Mouse (Mus musculus) lung, adult 2 months (tissue): ENCODE data around the gene Ebf3. TPM values are rescaled to one million over a fixed set of nuclear protein-coding genes. Genes with fewer than 3 reads are reported as not detected.

Experiments used
- DNase-seq: peaks from one replicate; pipeline ENCODE4 v3.0.0; 2022
- H3K4me1 ChIP-seq: fragments of 200-500 bp; 2 replicates; pipeline ENCODE4 v1.6.1; 2011; ENCODE audit warnings: low read length; ENCODE audit not compliant: control insufficient read depth, insufficient read depth
- H3K4me3 ChIP-seq: fragments of 200-500 bp; replicated peaks from 2 replicates; pipeline ENCODE3; 2011; ENCODE audit warnings: low read depth, mild to moderate bottlenecking, control low read depth, low read length; ENCODE audit errors: extremely low read depth
- CTCF ChIP-seq: fragments of 200-500 bp; IDR thresholded peaks from 2 replicates; pipeline ENCODE4 v1.5.1; 2011; ENCODE audit warnings: mild to moderate bottlenecking, low read length, control low read depth; ENCODE audit not compliant: insufficient read depth
- POLR2A ChIP-seq: fragments of 200-500 bp; IDR thresholded peaks from 2 replicates; pipeline ENCODE4 v1.6.1; 2011; ENCODE audit warnings: low read depth, mild to moderate bottlenecking, control low read depth, low read length, borderline replicate concordance; ENCODE audit errors: extremely low read depth
- WGBS: fragments of 180-500 bp; shearing (Covaris S2); methylation state at CpG from one replicate; pipeline ENCODE4 v1.1.7; 2018; 5-methylcytosine and 5-hydroxymethylcytosine counted together
- polyA plus RNA-seq: library from polyadenylated mRNA; depleted of rRNA; stranded (reverse); fragments of >200 nt; gene quantifications from 2 replicates; pipeline ENCODE4 v1.2.3, GENCODE M21; 2012; rRNA removed

Ebf3 gene
- 0.83 and 0.84 TPM in 2 replicates for polyA plus RNA-seq

DNA sequence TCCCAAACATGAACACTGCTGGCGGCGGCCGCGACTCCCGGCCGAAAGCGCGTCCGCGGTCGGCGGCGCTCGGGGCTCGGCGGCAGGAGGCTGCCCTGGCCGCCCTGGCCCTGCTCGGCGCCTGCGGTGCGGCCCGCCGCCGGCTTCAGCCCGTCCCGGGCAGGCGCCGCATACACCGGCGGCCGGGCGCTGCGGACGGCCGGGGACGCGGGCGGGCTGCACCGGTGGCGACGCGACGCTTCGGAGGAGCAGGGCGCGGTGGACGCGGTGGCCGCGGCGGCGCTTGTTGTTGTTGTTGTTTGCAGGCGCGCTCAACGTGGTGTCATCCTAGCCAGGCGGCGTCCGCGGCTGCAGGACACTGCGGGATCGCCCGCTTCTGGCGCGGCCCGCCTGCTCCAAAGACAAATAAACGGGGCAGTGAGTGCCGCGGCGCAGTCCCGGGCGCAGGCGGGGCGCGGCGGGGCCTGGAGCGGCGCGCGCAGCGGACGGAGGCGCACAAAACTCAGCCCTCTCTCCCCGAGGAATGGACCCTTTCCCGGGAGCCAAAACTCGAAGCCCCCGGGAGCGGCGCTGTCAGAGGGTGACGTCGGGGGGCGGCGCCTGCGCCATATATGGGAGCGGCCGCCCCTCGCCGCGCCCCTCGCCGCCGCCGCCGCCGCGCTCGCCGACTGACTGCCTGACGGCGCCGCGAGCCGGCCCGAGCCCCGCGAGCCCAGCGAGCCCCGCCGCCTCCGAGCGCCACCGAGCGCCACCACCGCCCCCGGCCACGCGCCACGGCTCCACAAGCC lies at the start of gene Ebf3:
Gene Ebf3 (minus strand): TSS at position 542 of the 788 bp plus-strand sequence.
- under 1% methylated on average over 127 of the region's 127 CpGs for WGBS

DNA sequence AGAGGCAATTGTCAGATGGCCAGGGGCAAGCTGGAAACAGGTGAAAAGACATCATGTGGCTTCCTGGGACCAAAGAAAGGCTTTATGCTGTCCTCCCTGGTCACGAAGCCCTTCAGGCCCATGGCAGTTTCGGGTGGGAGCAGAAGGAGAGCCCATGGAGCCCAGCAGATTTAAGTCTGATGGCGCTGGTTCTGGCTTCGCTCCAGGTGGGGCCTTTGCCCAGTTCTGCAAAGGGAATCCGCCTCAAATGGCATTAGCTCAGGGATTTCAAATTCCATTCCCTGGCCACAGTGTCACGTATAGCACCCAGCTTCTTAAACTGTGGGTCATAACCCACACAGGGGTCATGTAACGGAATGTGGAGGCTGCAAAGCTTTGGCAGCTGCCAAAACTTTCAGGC lies 32.6 kb upstream of the Ebf3 start:
- no peak for TF ChIP-seq CTCF
- TF ChIP-seq POLR2A, result no peak
- DNase-seq, result no peak
- no peaks in the 10 kb centered on the region for H3K4me1 ChIP-seq
- no peak overlapping the region for H3K4me3 ChIP-seq
- WGBS, result 62% methylated on average over 7 of the region's 7 CpGs

More for the DNA sequence above, at the start of gene Ebf3:
- no peak for TF ChIP-seq POLR2A
- TF ChIP-seq CTCF, result no peak
- DNase-seq, result peak; percentile 71
- H3K4me1 ChIP-seq, result peaks cover 8% of the 10 kb centered on the region
- peak within 1 kb of the TSS; percentile 44 for H3K4me3 ChIP-seq

DNA sequence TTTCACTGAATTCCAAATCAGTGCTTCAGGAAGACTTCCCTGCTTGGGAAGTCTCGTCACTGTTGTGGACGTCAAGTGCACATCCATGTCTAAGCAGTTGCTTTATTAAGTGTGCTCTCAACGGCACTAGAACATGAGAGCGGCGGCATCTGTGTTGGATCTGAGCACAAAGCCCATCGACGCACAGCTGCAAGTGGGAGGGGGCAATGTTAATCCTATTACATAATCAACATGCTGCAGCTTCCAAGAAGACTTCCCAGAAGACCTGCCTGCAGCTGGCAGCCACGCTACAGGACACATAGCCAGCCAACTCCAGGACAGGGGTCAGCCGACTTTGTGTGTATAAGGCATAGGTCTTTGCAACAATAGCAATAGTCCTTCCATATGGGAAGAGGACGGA lies 31.8 kb upstream of the Ebf3 start:
- no peak for DNase-seq

DNA sequence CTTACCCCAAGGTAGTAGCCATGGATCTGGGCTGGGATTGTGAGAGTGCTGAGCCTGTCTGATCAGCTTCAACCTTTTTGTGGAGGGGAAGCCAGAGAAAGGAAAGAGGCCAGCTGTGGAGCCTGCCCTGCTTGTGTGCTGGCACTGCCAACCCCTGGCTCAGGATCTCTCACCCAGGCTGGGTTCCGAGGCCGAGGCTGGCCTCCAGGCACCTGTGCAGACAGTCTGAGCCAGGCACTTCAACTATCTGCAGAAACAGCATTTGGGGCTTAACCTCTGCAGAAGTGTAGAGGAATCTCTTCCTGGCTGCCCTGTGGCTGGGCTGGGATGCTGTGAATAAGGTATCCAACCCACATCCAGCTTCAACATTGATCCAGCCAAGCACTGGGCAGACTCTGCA lies 19.7 kb upstream of the Ebf3 start:
- Histone ChIP-seq H3K4me1 (no peaks in the 10 kb centered on the region), H3K4me3 (no peak overlapping the region)
- TF ChIP-seq CTCF, result no peak
- no peak for TF ChIP-seq POLR2A
- no peak for DNase-seq
- WGBS, result 80% methylated on average over 2 of the region's 2 CpGs

More for the DNA sequence above, 31.8 kb upstream of the Ebf3 start:
- TF ChIP-seq POLR2A, result no peak
- TF ChIP-seq CTCF, result no peak
- 52% methylated on average over 10 of the region's 10 CpGs for WGBS
- H3K4me1 ChIP-seq, result no peaks in the 10 kb centered on the region
- no peak overlapping the region for H3K4me3 ChIP-seq

DNA sequence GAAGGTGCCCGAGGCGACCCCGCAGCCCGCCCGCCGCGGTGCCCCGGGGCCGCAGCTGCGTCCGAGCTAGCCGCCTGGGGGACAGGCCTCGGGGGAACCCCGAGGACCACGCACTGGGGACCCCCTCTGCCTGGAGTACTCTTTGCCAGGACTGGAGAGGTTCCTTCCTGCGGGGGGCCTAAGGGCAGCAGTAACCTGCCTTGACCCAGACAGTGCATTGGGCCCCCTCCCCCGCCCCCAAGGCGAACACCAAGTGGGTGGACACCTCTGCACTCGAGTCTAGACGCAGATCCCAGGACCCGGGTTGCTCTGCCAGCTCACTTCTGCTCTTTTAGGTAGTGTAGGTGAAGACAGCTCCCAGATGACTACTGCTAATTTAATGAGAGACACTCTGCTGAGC lies 8.7 kb upstream of the Ebf3 start:
- H3K4me1 ChIP-seq, result no peaks in the 10 kb centered on the region
- TF ChIP-seq POLR2A, result no peak
- no peak for TF ChIP-seq CTCF
- 4% methylated on average over 21 of the region's 21 CpGs for WGBS
- H3K4me3 ChIP-seq, result no peak overlapping the region
- DNase-seq, result no peak

- WGBS, result 2% methylated on average over 71 of the region's 72 CpGs
- TF ChIP-seq CTCF (no peak), POLR2A (no peak)
- Histone ChIP-seq H3K4me3 (no peak overlapping the region), H3K4me1 (no peaks in the 10 kb centered on the region)
- no peak for DNase-seq
Measured at GRCm38 (mm10) chr7:137321961-137322784, 7.9 kb upstream of the Ebf3 start.

- WGBS, result 2% methylated on average over 52 of the region's 52 CpGs
- Histone ChIP-seq H3K4me1 (no peaks in the 10 kb centered on the region), H3K4me3 (no peak overlapping the region)
- TF ChIP-seq POLR2A (no peak), CTCF (peak; percentile 17; the same call in 1 of the 2 replicates)
- DNase-seq, result no peak
Measured at GRCm38 (mm10) chr7:137321141-137321813, 7.0 kb upstream of the Ebf3 start.

GRCm38 (mm10) chr7:137320320-137320719 lies 6.1 kb upstream of the Ebf3 start:
- 12% methylated on average over 11 of the region's 11 CpGs for WGBS
- Histone ChIP-seq H3K4me1 (no peaks in the 10 kb centered on the region), H3K4me3 (no peak overlapping the region)
- DNase-seq, result no peak
- TF ChIP-seq CTCF (no peak), POLR2A (no peak)

DNA sequence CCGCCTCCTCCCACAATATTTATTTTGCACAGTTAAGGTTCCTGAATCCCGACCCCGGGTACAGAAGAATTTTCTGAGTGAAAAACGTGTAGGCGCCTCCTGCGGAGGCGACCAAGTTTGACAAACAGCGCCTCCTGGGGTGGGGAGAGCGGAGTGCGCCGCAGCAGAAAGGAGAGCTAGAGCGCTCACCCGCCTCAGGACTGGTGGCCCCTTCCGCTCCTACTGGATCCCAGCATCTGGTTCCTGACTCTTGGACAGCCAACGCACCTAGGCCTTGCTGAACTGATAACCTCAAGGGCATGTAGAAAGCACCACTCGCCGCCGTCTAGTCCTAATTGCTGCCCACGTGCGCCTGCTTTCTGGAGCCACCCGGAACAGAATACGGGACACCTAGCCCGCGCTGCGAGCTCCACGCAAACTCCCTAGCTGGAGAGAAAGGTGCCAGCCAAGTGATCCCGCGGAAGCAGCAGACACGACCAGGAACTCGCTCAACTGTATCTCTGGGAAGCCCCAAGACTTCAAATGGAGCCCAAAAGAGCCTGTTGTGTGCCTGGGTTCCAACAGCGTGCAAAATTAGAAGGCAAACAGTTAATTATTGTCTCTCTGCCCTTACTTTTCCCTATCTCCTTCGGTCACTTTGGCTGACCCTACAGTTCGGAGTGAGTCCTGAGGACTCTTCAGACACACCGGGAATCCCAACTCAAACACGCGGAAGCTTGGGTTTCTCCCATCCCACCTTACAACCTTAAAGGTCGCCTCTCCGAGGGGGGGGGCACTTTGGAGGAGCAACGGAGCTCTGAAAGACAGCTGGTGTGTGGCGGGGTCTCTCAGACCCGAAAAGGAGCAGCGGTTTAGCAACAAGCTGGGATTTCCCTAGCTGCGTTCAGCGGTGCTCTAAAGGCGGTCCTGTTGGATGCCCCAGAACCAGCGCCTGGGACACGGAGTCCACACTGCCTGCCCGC lies 5.0 kb upstream of the Ebf3 start:
- H3K4me1 ChIP-seq, result peaks cover 2% of the 10 kb centered on the region; the same call in 1 of the 2 replicates
- H3K4me3 ChIP-seq, result no peak overlapping the region
- 3% methylated on average over 48 of the region's 48 CpGs for WGBS
- no peak for DNase-seq
- peak; percentile 31; the same call in 1 of the 2 replicates for TF ChIP-seq CTCF
- no peak for TF ChIP-seq POLR2A
